Mouse (Mus musculus): Measurements from ENCODE around the gene Klhl42.
A peak's percentile ranks its signal among the peaks of the same experiment; 100 is the strongest.

Gene Klhl42

GRCm38 (mm10) chr6:147151839-147152238 is 60.7 kb downstream of the Klhl42 start:
- DNase-seq: no peak

GRCm38 (mm10) chr6:147155085-147155484 is 63.9 kb downstream of the Klhl42 start:
- no peak for DNase-seq

GRCm38 (mm10) chr6:147161818-147162584 is 70.8 kb downstream of the Klhl42 start:
- peak; percentile 7 to 9 for DNase-seq

All from cerebellum, postnatal 14 days (tissue).